Mouse (Mus musculus): ENCODE data around the gene H2afy2.

GRCm38 (mm10) chr10:61794971-61795370 lies 11.0 kb upstream of the H2afy2 start:
- TF ChIP-seq ZNF384 (IDR thresholded peaks at IDR 0.05; ENCODE audit: low read depth, low read length) = no peak
- TF ChIP-seq POLR2AphosphoS5 (IDR thresholded peaks at IDR 0.05; ENCODE audit: borderline replicate concordance, low read depth, low read length) = no peak
- TF ChIP-seq SIN3A (IDR thresholded peaks at IDR 0.05; ENCODE audit: low read length) = no peak
- no peak for TF ChIP-seq USF2 (IDR thresholded peaks at IDR 0.05; ENCODE audit: borderline replicate concordance in 1 of 2, insufficient read depth in 1 of 2, low read depth in 1 of 2, low read length in 2 of 2)
- no peak for TF ChIP-seq MAZ (IDR thresholded peaks at IDR 0.05; ENCODE audit: low read depth, low read length)
- TF ChIP-seq CTCF (IDR thresholded peaks at IDR 0.05 in 2 of 3, conservative IDR thresholded peaks at IDR 0.05 in 1 of 3; ENCODE audit: control insufficient read depth in 1 of 3, insufficient read depth in 1 of 3, low read depth in 2 of 3, low read length in 3 of 3, poor library complexity in 1 of 3, severe bottlenecking in 1 of 3) = no peak
- no peak for TF ChIP-seq POLR2A (IDR thresholded peaks at IDR 0.05; ENCODE audit: control insufficient read depth in 1 of 2, insufficient read depth in 1 of 2, low read depth in 1 of 2, low read length in 2 of 2, poor library complexity in 1 of 2)
- no peak for TF ChIP-seq MAFK (IDR thresholded peaks at IDR 0.05; ENCODE audit: borderline replicate concordance, low read depth, low read length)
- TF ChIP-seq E2F4 (IDR thresholded peaks at IDR 0.05; ENCODE audit: borderline replicate concordance, low read depth, low read length) = no peak
- TF ChIP-seq RAD21 (IDR thresholded peaks at IDR 0.05; ENCODE audit: low read depth, low read length) = no peak
